Mouse (Mus musculus) lung, postnatal 10 days (tissue): Measurements from ENCODE around the gene Homer2.

Source experiments
- DNase-seq: peaks from one replicate; pipeline ENCODE4 v3.0.0; 2021

The Homer2 gene

GRCm38 (mm10) chr7:81557252-81557984, 149.9 kb downstream of the Homer2 start:
- peak; percentile 75 for DNase-seq

GRCm38 (mm10) chr7:81556839-81557238, 150.5 kb downstream of the Homer2 start:
- DNase-seq = no peak

- peak; percentile 26 for DNase-seq
Measured at GRCm38 (mm10) chr7:81554369-81554768, 153.0 kb downstream of the Homer2 start.

GRCm38 (mm10) chr7:81553589-81553988, 153.7 kb downstream of the Homer2 start:
- DNase-seq = no peak
